Mouse (Mus musculus) liver, adult 2 months (tissue): ENCODE measurements around the gene Duox1. TPM values are rescaled to one million over a fixed set of nuclear protein-coding genes. Genes with fewer than 3 reads are reported as not detected.
"Not testable (repeated sequence)": the region's sequence is repeated elsewhere in the genome, so short reads cannot be mapped to it uniquely, and the experiment has no call there.

Experiments
- DNase-seq: peaks from one replicate; pipeline ENCODE4 v3.0.0-alpha.2; 2011; ENCODE audit warnings: low read depth, low spot score; ENCODE audit errors: extremely low read depth
- H3K27ac ChIP-seq: fragments of 200-500 bp; replicated peaks from 2 replicates; pipeline ENCODE4 v1.5.1; 2012; ENCODE audit warnings: low read depth, mild to moderate bottlenecking, control low read depth, inconsistent platforms, low read length; ENCODE audit not compliant: insufficient read depth
- H3K27me3 ChIP-seq: fragments of 200-500 bp; 2 replicates; pipeline ENCODE4 v1.6.1; 2012; ENCODE audit warnings: mild to moderate bottlenecking, moderate library complexity, low read length, inconsistent platforms; ENCODE audit not compliant: control insufficient read depth, insufficient read depth
- H3K36me3 ChIP-seq: fragments of 200-500 bp; 2 replicates; pipeline ENCODE4 v1.6.1; 2012; ENCODE audit warnings: low read length, inconsistent platforms; ENCODE audit not compliant: control insufficient read depth, insufficient read depth
- H3K4me1 ChIP-seq: fragments of 200-500 bp; 2 replicates; pipeline ENCODE4 v1.6.1; 2011; ENCODE audit warnings: low read length; ENCODE audit not compliant: control insufficient read depth, insufficient read depth
- H3K4me3 ChIP-seq: fragments of 200-500 bp; 2 replicates; pipeline ENCODE4 v1.5.1; 2011; ENCODE audit warnings: low read depth, mild to moderate bottlenecking, control low read depth, low read length, moderate library complexity; ENCODE audit not compliant: insufficient read depth
- H3K79me2 ChIP-seq: fragments of 200-500 bp; 2 replicates; pipeline ENCODE4 v1.6.1; 2012; ENCODE audit warnings: inconsistent platforms, mild to moderate bottlenecking, low read length, moderate library complexity; ENCODE audit not compliant: control insufficient read depth, insufficient read depth
- H3K9ac ChIP-seq: fragments of 200-500 bp; 2 replicates; pipeline ENCODE4 v1.6.1; 2012; ENCODE audit warnings: low read depth, mild to moderate bottlenecking, control low read depth, inconsistent platforms, low read length
- CTCF ChIP-seq: fragments of 200-500 bp; IDR thresholded peaks from 2 replicates; pipeline ENCODE4 v1.5.1; 2011; ENCODE audit warnings: low read depth, low read length, control low read depth
- POLR2A ChIP-seq: fragments of 200-500 bp; IDR thresholded peaks from 2 replicates; pipeline ENCODE4 v1.6.1; 2011; ENCODE audit warnings: low read length, control low read depth; ENCODE audit not compliant: insufficient read depth; ENCODE audit errors: extremely low read depth
- WGBS: fragments of 180-500 bp; shearing (Covaris S2); methylation state at CpG from one replicate; pipeline ENCODE4 v1.1.7; 2018; 5-methylcytosine and 5-hydroxymethylcytosine counted together
- polyA plus RNA-seq: library from polyadenylated mRNA; depleted of rRNA; stranded (reverse); fragments of >200 nt; gene quantifications from 2 replicates; pipeline ENCODE4 v1.2.3, GENCODE M21; 2012; rRNA removed
- total RNA-seq: library from RNA; depleted of rRNA; stranded (reverse); fragments of >200 nt; gene quantifications from 2 replicates; pipeline ENCODE4 v1.2.3, GENCODE M21; 2014; rRNA removed

The Duox1 gene
- total and polyA plus RNA-seq, 2 experiments = not detected

- H3K27me3 ChIP-seq = no peaks in the 10 kb centered on the region
- H3K36me3 ChIP-seq = no peaks in the 10 kb centered on the region
- no peak for TF ChIP-seq CTCF
- no peak for TF ChIP-seq POLR2A
- no peaks in the 10 kb centered on the region for H3K79me2 ChIP-seq
- no peak overlapping the region for H3K4me3 ChIP-seq
- H3K9ac ChIP-seq = no peak overlapping the region
- no peak overlapping the region for H3K27ac ChIP-seq
- 64% methylated on average over 16 of the region's 16 CpGs for WGBS
- H3K4me1 ChIP-seq = no peaks in the 10 kb centered on the region
- DNase-seq = no peak
These were observed 66.0 kb downstream of the Duox1 start for GRCm38 (mm10) chr2:122381329-122382103.

DNA sequence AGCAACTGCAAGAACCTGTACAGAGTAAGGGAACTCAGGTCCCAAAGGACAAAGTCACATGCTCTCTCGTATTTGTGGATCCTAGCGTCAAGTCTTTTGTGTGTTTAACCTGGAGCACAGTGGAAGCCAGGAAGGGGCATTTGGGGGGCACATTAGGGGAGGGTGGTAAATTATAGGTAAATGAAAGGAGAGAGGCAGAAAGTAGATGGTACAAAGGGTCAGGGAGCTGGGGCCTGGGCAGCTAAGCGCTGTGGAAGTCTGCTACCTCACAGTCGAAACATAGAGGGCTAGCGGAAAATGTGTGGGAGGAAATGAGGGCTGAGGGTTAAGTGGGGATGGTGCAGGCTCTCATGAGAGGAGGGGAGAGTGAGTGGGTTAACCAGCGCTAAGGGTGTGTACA lies 66.6 kb downstream of the Duox1 start:
- WGBS = 85% methylated on average over 6 of the region's 6 CpGs
- TF ChIP-seq POLR2A (no peak), CTCF (no peak)
- Histone ChIP-seq H3K27me3 (no peaks in the 10 kb centered on the region), H3K9ac (no peak overlapping the region), H3K4me1 (no peaks in the 10 kb centered on the region), H3K79me2 (no peaks in the 10 kb centered on the region), H3K4me3 (no peak overlapping the region), H3K36me3 (no peaks in the 10 kb centered on the region), H3K27ac (no peak overlapping the region)
- no peak for DNase-seq

- Histone ChIP-seq H3K4me1 (no peaks in the 10 kb centered on the region), H3K36me3 (no peaks in the 10 kb centered on the region), H3K27ac (no peak overlapping the region), H3K79me2 (no peaks in the 10 kb centered on the region), H3K27me3 (no peaks in the 10 kb centered on the region), H3K4me3 (no peak overlapping the region), H3K9ac (no peak overlapping the region)
- DNase-seq = no peak
- no peak for TF ChIP-seq POLR2A
- 47% methylated on average over 3 of the region's 3 CpGs for whole genome bisulfite sequencing
These were observed 69.6 kb downstream of the Duox1 start for GRCm38 (mm10) chr2:122385095-122385494.

DNA sequence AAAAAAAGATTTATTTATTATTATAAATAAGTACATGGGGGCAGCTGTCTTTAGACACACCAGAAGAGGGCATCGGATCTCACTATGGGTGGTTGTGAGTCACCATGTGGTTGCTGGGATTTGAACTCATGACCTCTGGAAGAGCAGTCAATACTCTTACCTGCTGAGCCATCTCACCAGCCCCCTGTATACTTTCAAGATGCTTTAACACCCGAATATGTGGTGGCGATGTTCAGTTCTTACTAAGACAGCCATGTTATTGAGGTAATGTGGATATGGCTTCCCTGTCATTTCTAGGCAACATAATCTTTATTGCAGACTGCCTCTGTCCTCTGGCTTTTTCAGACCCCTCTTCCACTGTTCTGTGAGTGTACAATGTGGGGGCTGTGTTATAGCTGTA lies 71.7 kb downstream of the Duox1 start:
- not testable (repeated sequence) for H3K79me2 ChIP-seq, H3K4me1 ChIP-seq, H3K27ac ChIP-seq, H3K9ac ChIP-seq, H3K27me3 ChIP-seq, DNase-seq, H3K36me3 ChIP-seq, H3K4me3 ChIP-seq
- WGBS = 92% methylated on average over 3 of the region's 3 CpGs

DNA sequence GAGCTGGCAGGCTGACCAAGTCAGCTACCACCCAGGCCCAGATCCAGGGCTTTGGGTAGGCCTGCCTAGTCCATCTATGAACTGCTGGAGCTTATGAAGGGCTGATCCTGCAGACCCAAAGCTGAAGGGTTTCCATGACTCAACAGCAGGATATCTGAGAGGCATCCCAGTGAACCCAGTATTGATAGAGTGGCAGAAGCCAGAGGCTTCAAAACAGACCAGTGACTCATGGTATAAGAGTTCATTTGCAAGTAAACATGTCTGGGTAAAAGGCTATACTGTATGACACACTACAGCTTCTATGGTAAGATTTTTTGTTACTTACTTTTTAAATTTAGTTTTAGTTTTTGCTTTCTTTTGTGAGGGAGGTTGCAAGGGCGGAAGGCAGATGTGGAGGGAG lies 80.7 kb downstream of the Duox1 start:
- H3K36me3 ChIP-seq = no peaks in the 10 kb centered on the region
- no peak overlapping the region for H3K27ac ChIP-seq
- H3K79me2 ChIP-seq = no peaks in the 10 kb centered on the region
- no peak for DNase-seq
- no peak for TF ChIP-seq CTCF
- TF ChIP-seq POLR2A = no peak
- no peak overlapping the region for H3K4me3 ChIP-seq
- H3K27me3 ChIP-seq = no peaks in the 10 kb centered on the region
- H3K9ac ChIP-seq = no peak overlapping the region
- 90% methylated on average over 1 of the region's 1 CpGs for WGBS
- H3K4me1 ChIP-seq = no peaks in the 10 kb centered on the region

Other genes starting within 250 kb of the Duox1 start
- gene Spg11, start 197.3 kb upstream of the Duox1 start, total RNA-seq = 9.3 and 10.5 TPM in 2 replicates
- gene Spg11, start 197.3 kb upstream of the Duox1 start, polyA plus RNA-seq = 4.0 and 4.3 TPM in 2 replicates
- gene B2m, start 168.0 kb upstream of the Duox1 start, total RNA-seq = 1,301 and 1,615 TPM in 2 replicates
- gene B2m, start 168.0 kb upstream of the Duox1 start, polyA plus RNA-seq = 2,279 and 2,555 TPM in 2 replicates
- 0.09 and 0.13 TPM in 2 replicates for gene Trim69, start 155.0 kb upstream of the Duox1 start, total RNA-seq
- gene Trim69, start 155.0 kb upstream of the Duox1 start, polyA plus RNA-seq = 0.07 TPM in 1 of 2 replicates, not detected in the other
- 0.09 TPM in 1 of 2 replicates, not detected in the other for gene Patl2, start 129.5 kb upstream of the Duox1 start, total RNA-seq
- not detected in 2 replicates for gene Patl2, start 129.5 kb upstream of the Duox1 start, polyA plus RNA-seq
- gene Terb2, start 129.4 kb upstream of the Duox1 start, total RNA-seq = not detected in 2 replicates
- not detected in 2 replicates for gene Terb2, start 129.4 kb upstream of the Duox1 start, polyA plus RNA-seq
- 1,007 and 1,092 TPM in 2 replicates for gene Sord, start 80.9 kb upstream of the Duox1 start, total RNA-seq
- 365 and 586 TPM in 2 replicates for gene Sord, start 80.9 kb upstream of the Duox1 start, polyA plus RNA-seq
- 0.07 TPM in 1 of 2 replicates, not detected in the other for gene Duox2, start 17.2 kb upstream of the Duox1 start, total RNA-seq
- gene Duox2, start 17.2 kb upstream of the Duox1 start, polyA plus RNA-seq = 0.02 and 0.04 TPM in 2 replicates
- 0.09 TPM in 1 of 2 replicates, not detected in the other for gene Duoxa2, start 16.8 kb upstream of the Duox1 start, total RNA-seq
- not detected in 2 replicates for gene Duoxa2, start 16.8 kb upstream of the Duox1 start, polyA plus RNA-seq
- not detected in 2 replicates for gene Duoxa1, start 1.9 kb upstream of the Duox1 start, total RNA-seq
- not detected in 2 replicates for gene Duoxa1, start 1.9 kb upstream of the Duox1 start, polyA plus RNA-seq
- 6.6 and 6.7 TPM in 2 replicates for gene Shf, start 53.5 kb downstream of the Duox1 start, total RNA-seq
- 8.1 and 14.0 TPM in 2 replicates for gene Shf, start 53.5 kb downstream of the Duox1 start, polyA plus RNA-seq
- gene Slc28a2, start 110.8 kb downstream of the Duox1 start, total RNA-seq = 1.2 and 1.7 TPM in 2 replicates
- gene Slc28a2, start 110.8 kb downstream of the Duox1 start, polyA plus RNA-seq = 0.22 and 0.38 TPM in 2 replicates
- not detected in 2 replicates for gene Gm14085, start 169.3 kb downstream of the Duox1 start, total RNA-seq
- gene Gm14085, start 169.3 kb downstream of the Duox1 start, polyA plus RNA-seq = not detected in 2 replicates